ENCODE assay signal across 8 mouse cellular contexts in genomic region chr2:181060127-181060526, GRCm38 (mm10). TPM values are rescaled to one million over a fixed set of nuclear protein-coding genes. Genes with fewer than 3 reads are reported as not detected.
A peak's percentile ranks its signal among the peaks of the same experiment; 100 is the strongest.
DNase-seq lines count a peak whose midpoint lies in the region; ATAC-seq lines count a peak whose summit lies in the region.

No protein-coding gene starts in this region.

- DNase-seq in NIH3T3 (ENCODE audit: low read depth): peak; percentile 85
- DNase-seq in c-Kit-positive CD71-positive TER-119-positive erythroid progenitor cells, embryonic 14.5 days (ENCODE audit: low spot score): peak; percentile 55
- DNase-seq in hindbrain, embryonic 11.5 days (ENCODE audit: low spot score): peak; percentile 90
- peak; percentile 72 for DNase-seq in layer of hippocampus, adult 9-11 months
- DNase-seq in lung, postnatal 4 days: peak; percentile 44 to 74
- DNase-seq in right cerebral cortex, postnatal 10 days (ENCODE audit: low spot score in 2 of 2): peak; percentile 85 to 88
- peak; percentile 24 for DNase-seq in yolk sac, embryonic 10.5 days (ENCODE audit: low spot score)

- 17% methylated on average over 5 of the region's 5 CpGs for WGBS in forebrain, embryonic 12.5 days
- 17% methylated on average over 5 of the region's 5 CpGs for WGBS in hindbrain, embryonic 11.5 days

- H3K36me3 ChIP-seq in forebrain, embryonic 12.5 days (replicated peaks): no peaks in the 10 kb centered on the region
- no peaks in the 10 kb centered on the region for H3K36me3 ChIP-seq in hindbrain, embryonic 11.5 days (ENCODE audit: control insufficient read depth, insufficient read depth, low read length)

- no peaks in the 10 kb centered on the region for H3K9me3 ChIP-seq in forebrain, embryonic 12.5 days
- no peaks in the 10 kb centered on the region for H3K9me3 ChIP-seq in hindbrain, embryonic 11.5 days (ENCODE audit: control insufficient read depth, low read length)

- no peak overlapping the region for H3K27ac ChIP-seq in forebrain, embryonic 12.5 days
- no peak overlapping the region for H3K27ac ChIP-seq in hindbrain, embryonic 11.5 days (ENCODE audit: low read depth, low read length)

- peaks cover 6% of the 10 kb centered on the region; the same call in 1 of the 2 replicates for H3K27me3 ChIP-seq in forebrain, embryonic 12.5 days
- H3K27me3 ChIP-seq in hindbrain, embryonic 11.5 days (ENCODE audit: control insufficient read depth, insufficient read depth, low read length): 0 out of 2 replicates have a peak, but pooled peaks cover 2% of the 10 kb centered on the region

- peak; percentile 69; the same call in 1 of the 2 replicates for ATAC-seq in forebrain, embryonic 12.5 days (ENCODE audit: low FRiP score)
- peak; percentile 52; the same call in 1 of the 2 replicates for ATAC-seq in hindbrain, embryonic 11.5 days (ENCODE audit: low FRiP score)

- H3K9ac ChIP-seq in forebrain, embryonic 12.5 days: no peak overlapping the region
- H3K9ac ChIP-seq in hindbrain, embryonic 11.5 days (ENCODE audit: low read depth, low read length): no peak overlapping the region

- H3K4me3 ChIP-seq in forebrain, embryonic 12.5 days (replicated peaks): no peak overlapping the region
- H3K4me3 ChIP-seq in hindbrain, embryonic 11.5 days (ENCODE audit: low read depth, low read length): no peak overlapping the region

- no peak overlapping the region for H3K4me2 ChIP-seq in forebrain, embryonic 12.5 days
- no peak overlapping the region for H3K4me2 ChIP-seq in hindbrain, embryonic 11.5 days (replicated peaks; ENCODE audit: low read depth, low read length)

- peaks cover 18% of the 10 kb centered on the region for H3K4me1 ChIP-seq in forebrain, embryonic 12.5 days
- peaks cover 2% of the 10 kb centered on the region for H3K4me1 ChIP-seq in hindbrain, embryonic 11.5 days (replicated peaks; ENCODE audit: control insufficient read depth, insufficient read depth, low read length)

RNA-seq across cellular contexts. Expression of gene Chrna4, which starts 16.8 kb away (rescaled TPM):
- polyA plus RNA-seq in forebrain, embryonic 12.5 days (2016; fragmentation: Nextera tagmentation; extraction: Ambion mirVana): 20.2 and 20.8 TPM in 2 replicates
- polyA plus RNA-seq in hindbrain, embryonic 11.5 days (2014; fragmentation: Nextera tagmentation; extraction: Ambion mirVana): 45.0 and 54.1 TPM in 2 replicates

Comparison
In these comparisons a context has a peak if more than half of its experiments do, and no peak if none do; other contexts are left out.
1. DNase-seq: peak in every context shown above with its lines; median percentile 90 in hindbrain, embryonic 11.5 days; 86 in right cerebral cortex, postnatal 10 days; 85 in NIH3T3; 72 in layer of hippocampus, adult 9-11 months; 59 in lung, postnatal 4 days; 55 in c-Kit-positive CD71-positive TER-119-positive erythroid progenitor cells, embryonic 14.5 days; 24 in yolk sac, embryonic 10.5 days.